Mouse (Mus musculus): ENCODE results near the gene Psmb7. TPM values are rescaled to one million over a fixed set of nuclear protein-coding genes. Genes with fewer than 3 reads are reported as not detected.

Psmb7 gene
- polyA plus RNA-seq, 1 experiment from 2014 or later = 270 TPM

DNA sequence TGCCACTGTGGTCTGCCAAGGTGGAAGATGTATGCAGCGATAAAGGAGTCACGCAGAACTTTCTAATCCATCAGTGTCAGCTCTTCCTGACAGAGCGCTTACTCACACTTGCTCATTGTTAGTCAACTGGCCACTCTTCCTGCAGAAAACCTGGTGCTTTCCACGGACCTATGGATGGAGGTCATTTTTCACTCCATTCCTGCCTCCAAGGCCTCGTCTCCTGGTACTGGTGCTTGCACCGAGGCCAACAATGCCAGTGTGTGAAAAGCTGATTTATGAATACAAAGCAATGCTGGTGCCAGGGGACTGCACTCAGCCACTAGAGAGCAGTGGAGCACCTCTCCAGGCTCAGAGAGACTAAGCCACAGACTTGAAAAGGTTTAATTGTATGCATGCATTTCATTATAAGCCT lies 22.3 kb downstream of the Psmb7 start:
- H3K9me3 ChIP-seq (ENCODE audit: low read depth, low read length) = no peaks in the 10 kb centered on the region
- no peak for DNase-seq
- no peak overlapping the region for H3K27ac ChIP-seq (ENCODE audit: low read depth)
- no peak overlapping the region for H3K9ac ChIP-seq
- WGBS = 64% methylated on average over 6 of the region's 6 CpGs
- no peak for ATAC-seq (ENCODE audit: insufficient read depth)
- TF ChIP-seq CTCF (IDR thresholded peaks at IDR 0.05; ENCODE audit: low read depth) = peak; percentile 14; the same call in 1 of the 2 replicates
- peaks cover 38% of the 10 kb centered on the region for H3K36me3 ChIP-seq (ENCODE audit: insufficient read depth)
- no peak overlapping the region for H3K4me2 ChIP-seq
- H3K27me3 ChIP-seq (ENCODE audit: insufficient read depth, low read length) = no peaks in the 10 kb centered on the region
- no peaks in the 10 kb centered on the region for H3K4me1 ChIP-seq (ENCODE audit: insufficient read depth)
- no peak overlapping the region for H3K4me3 ChIP-seq (ENCODE audit: low read depth, low read length)

- H3K4me1 ChIP-seq (ENCODE audit: insufficient read depth) = no peaks in the 10 kb centered on the region
- no peaks in the 10 kb centered on the region for H3K9me3 ChIP-seq (ENCODE audit: low read depth, low read length)
- H3K36me3 ChIP-seq (ENCODE audit: insufficient read depth) = peaks cover 33% of the 10 kb centered on the region
Measured at GRCm38 (mm10) chr2:38621076-38621475, 22.8 kb downstream of the Psmb7 start.

DNA sequence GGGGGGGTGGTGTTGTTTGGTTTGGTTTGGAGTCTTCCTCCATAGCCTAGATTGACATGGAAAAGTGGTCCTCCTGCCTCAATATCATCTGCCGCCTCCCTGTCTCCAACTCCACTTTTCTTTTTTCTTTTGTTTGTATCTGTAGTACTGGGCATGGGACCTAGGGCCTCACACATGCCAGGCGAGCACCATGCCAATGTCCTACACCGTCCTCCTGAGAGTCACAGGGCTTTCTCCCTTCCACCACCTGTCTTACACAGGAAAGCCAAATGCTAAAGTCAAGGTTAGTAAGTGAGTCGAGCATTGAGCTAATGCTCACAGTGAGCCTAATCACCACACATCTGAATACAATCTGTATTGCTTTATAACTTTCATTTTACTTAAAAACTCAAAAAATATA lies 24.1 kb downstream of the Psmb7 start:
- Histone ChIP-seq H3K36me3 (ENCODE audit: insufficient read depth) (peaks cover 30% of the 10 kb centered on the region), H3K9me3 (ENCODE audit: low read depth, low read length) (no peaks in the 10 kb centered on the region), H3K9ac (no peak overlapping the region), H3K27me3 (ENCODE audit: insufficient read depth, low read length) (no peaks in the 10 kb centered on the region), H3K4me1 (ENCODE audit: insufficient read depth) (no peaks in the 10 kb centered on the region), H3K4me2 (no peak overlapping the region), H3K4me3 (ENCODE audit: low read depth, low read length) (no peak overlapping the region), H3K27ac (ENCODE audit: low read depth) (no peak overlapping the region)
- ATAC-seq (ENCODE audit: insufficient read depth) = no peak
- WGBS = 95% methylated on average over 4 of the region's 4 CpGs
- no peak for DNase-seq
- no peak for TF ChIP-seq CTCF (IDR thresholded peaks at IDR 0.05; ENCODE audit: low read depth)

More at GRCm38 (mm10) chr2:38621076-38621475, 22.8 kb downstream of the Psmb7 start:
- Histone ChIP-seq H3K4me3 (ENCODE audit: low read depth, low read length) (no peak overlapping the region), H3K9ac (no peak overlapping the region), H3K27ac (ENCODE audit: low read depth) (no peak overlapping the region), H3K4me2 (no peak overlapping the region), H3K27me3 (ENCODE audit: insufficient read depth, low read length) (no peaks in the 10 kb centered on the region)
- 80% methylated on average over 4 of the region's 4 CpGs for WGBS
- DNase-seq = no peak
- no peak for ATAC-seq (ENCODE audit: insufficient read depth)
- TF ChIP-seq CTCF (IDR thresholded peaks at IDR 0.05; ENCODE audit: low read depth) = no peak

GRCm38 (mm10) chr2:38616956-38617872 lies 26.7 kb downstream of the Psmb7 start:
- ATAC-seq (ENCODE audit: insufficient read depth) (no peak), DNase-seq (no peak)
- no peak overlapping the region for H3K9ac ChIP-seq
- H3K4me3 ChIP-seq (ENCODE audit: low read depth, low read length) = no peak overlapping the region
- no peak overlapping the region for H3K4me2 ChIP-seq
- H3K36me3 ChIP-seq (ENCODE audit: insufficient read depth) = peaks cover 42% of the 10 kb centered on the region
- no peak overlapping the region for H3K27ac ChIP-seq (ENCODE audit: low read depth)
- no peaks in the 10 kb centered on the region for H3K4me1 ChIP-seq (ENCODE audit: insufficient read depth)
- H3K27me3 ChIP-seq (ENCODE audit: insufficient read depth, low read length) = no peaks in the 10 kb centered on the region
- no peaks in the 10 kb centered on the region for H3K9me3 ChIP-seq (ENCODE audit: low read depth, low read length)
- 71% methylated on average over 5 of the region's 5 CpGs for WGBS
- TF ChIP-seq CTCF (IDR thresholded peaks at IDR 0.05; ENCODE audit: low read depth) = no peak

- ATAC-seq (ENCODE audit: insufficient read depth) (no peak), DNase-seq (peak; percentile 18)
- Histone ChIP-seq H3K27me3 (ENCODE audit: insufficient read depth, low read length) (no peaks in the 10 kb centered on the region), H3K9me3 (ENCODE audit: low read depth, low read length) (no peaks in the 10 kb centered on the region), H3K4me1 (ENCODE audit: insufficient read depth) (no peaks in the 10 kb centered on the region), H3K9ac (no peak overlapping the region), H3K27ac (ENCODE audit: low read depth) (no peak overlapping the region), H3K36me3 (ENCODE audit: insufficient read depth) (peaks cover 37% of the 10 kb centered on the region), H3K4me2 (no peak overlapping the region), H3K4me3 (ENCODE audit: low read depth, low read length) (no peak overlapping the region)
- 45% methylated on average over 4 of the region's 4 CpGs for WGBS
- peak; percentile 33; the same call in 1 of the 2 replicates for TF ChIP-seq CTCF (IDR thresholded peaks at IDR 0.05; ENCODE audit: low read depth)
Measured at GRCm38 (mm10) chr2:38616072-38616471, 27.8 kb downstream of the Psmb7 start.

DNA sequence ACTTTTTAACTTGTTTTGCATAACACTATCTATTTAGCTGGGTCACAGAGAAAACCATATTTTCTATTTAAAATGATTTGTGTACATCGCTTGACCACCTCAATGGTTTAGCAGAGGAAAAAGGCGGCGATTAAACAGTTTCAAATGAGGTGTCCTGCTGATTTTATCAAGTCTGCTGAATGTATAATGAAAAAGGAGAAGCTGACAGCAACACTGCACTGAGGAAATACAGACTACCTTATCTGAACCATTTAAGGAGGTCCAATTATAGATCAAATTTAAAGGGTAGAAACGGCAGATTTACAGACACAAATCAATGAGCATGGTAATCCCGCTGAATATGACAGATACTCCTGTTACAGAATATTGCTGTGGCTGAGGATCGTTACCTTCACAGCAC lies 29.4 kb downstream of the Psmb7 start:
- Histone ChIP-seq H3K36me3 (ENCODE audit: insufficient read depth) (peaks cover 43% of the 10 kb centered on the region), H3K4me2 (no peak overlapping the region), H3K27me3 (ENCODE audit: insufficient read depth, low read length) (no peaks in the 10 kb centered on the region), H3K4me3 (ENCODE audit: low read depth, low read length) (no peak overlapping the region), H3K9me3 (ENCODE audit: low read depth, low read length) (no peaks in the 10 kb centered on the region), H3K4me1 (ENCODE audit: insufficient read depth) (no peaks in the 10 kb centered on the region), H3K9ac (no peak overlapping the region), H3K27ac (ENCODE audit: low read depth) (no peak overlapping the region)
- DNase-seq (no peak), ATAC-seq (ENCODE audit: insufficient read depth) (no peak)
- TF ChIP-seq CTCF (IDR thresholded peaks at IDR 0.05; ENCODE audit: low read depth) = no peak
- WGBS = 84% methylated on average over 6 of the region's 6 CpGs

- Histone ChIP-seq H3K9me3 (ENCODE audit: low read depth, low read length) (no peaks in the 10 kb centered on the region), H3K36me3 (ENCODE audit: insufficient read depth) (peaks cover 37% of the 10 kb centered on the region), H3K27me3 (ENCODE audit: insufficient read depth, low read length) (no peaks in the 10 kb centered on the region), H3K4me3 (ENCODE audit: low read depth, low read length) (no peak overlapping the region), H3K9ac (no peak overlapping the region), H3K4me2 (no peak overlapping the region), H3K27ac (ENCODE audit: low read depth) (no peak overlapping the region), H3K4me1 (ENCODE audit: insufficient read depth) (no peaks in the 10 kb centered on the region)
- DNase-seq (no peak), ATAC-seq (ENCODE audit: insufficient read depth) (no peak)
- no peak for TF ChIP-seq CTCF (IDR thresholded peaks at IDR 0.05; ENCODE audit: low read depth)
- WGBS = 87% methylated on average over 3 of the region's 3 CpGs
Measured at GRCm38 (mm10) chr2:38613576-38613975, 30.3 kb downstream of the Psmb7 start.

Measured in lung, embryonic 14.5 days (tissue).